Mouse (Mus musculus): ENCODE measurements around the gene Lrpprc. TPM values are rescaled to one million over a fixed set of nuclear protein-coding genes. Genes with fewer than 3 reads are reported as not detected.

Lrpprc gene
- polyA plus RNA-seq, 1 experiment from 2014 or later = 49.5 TPM

- H3K9me3 ChIP-seq = no peaks in the 10 kb centered on the region
- no peak overlapping the region for H3K4me3 ChIP-seq
- ATAC-seq (ENCODE audit: low FRiP score, low read depth) = no peak
- H3K4me2 ChIP-seq (replicated peaks) = no peak overlapping the region
- no peak overlapping the region for H3K9ac ChIP-seq (replicated peaks)
- H3K27ac ChIP-seq (replicated peaks) = no peak overlapping the region
- WGBS = 76% methylated on average over 9 of the region's 9 CpGs
- no peaks in the 10 kb centered on the region for H3K27me3 ChIP-seq
- H3K36me3 ChIP-seq = peaks cover 8% of the 10 kb centered on the region; the same call in 1 of the 2 replicates
- H3K4me1 ChIP-seq = no peaks in the 10 kb centered on the region
Measured at GRCm38 (mm10) chr17:84736719-84737118, 53.9 kb downstream of the Lrpprc start.

- Histone ChIP-seq H3K4me1 (no peaks in the 10 kb centered on the region), H3K27me3 (no peaks in the 10 kb centered on the region), H3K4me2 (replicated peaks) (no peak overlapping the region), H3K36me3 (peaks cover 26% of the 10 kb centered on the region), H3K9me3 (no peaks in the 10 kb centered on the region), H3K9ac (replicated peaks) (no peak overlapping the region), H3K27ac (replicated peaks) (no peak overlapping the region), H3K4me3 (no peak overlapping the region)
- ATAC-seq (ENCODE audit: low FRiP score, low read depth) = no peak
- 96% methylated on average over 8 of the region's 8 CpGs for WGBS
Measured at GRCm38 (mm10) chr17:84732612-84733011, 58.0 kb downstream of the Lrpprc start.

GRCm38 (mm10) chr17:84731361-84731760 is 59.2 kb downstream of the Lrpprc start:
- Histone ChIP-seq H3K4me3 (no peak overlapping the region), H3K9ac (replicated peaks) (no peak overlapping the region), H3K4me2 (replicated peaks) (no peak overlapping the region), H3K27me3 (no peaks in the 10 kb centered on the region), H3K9me3 (no peaks in the 10 kb centered on the region), H3K27ac (replicated peaks) (no peak overlapping the region), H3K36me3 (peaks cover 27% of the 10 kb centered on the region), H3K4me1 (no peaks in the 10 kb centered on the region)
- ATAC-seq (ENCODE audit: low FRiP score, low read depth) = no peak
- 91% methylated on average over 12 of the region's 12 CpGs for WGBS

GRCm38 (mm10) chr17:84729140-84729539 is 61.4 kb downstream of the Lrpprc start:
- Histone ChIP-seq H3K27me3 (no peaks in the 10 kb centered on the region), H3K4me3 (no peak overlapping the region), H3K36me3 (peaks cover 43% of the 10 kb centered on the region), H3K4me2 (replicated peaks) (no peak overlapping the region), H3K9ac (replicated peaks) (no peak overlapping the region), H3K4me1 (no peaks in the 10 kb centered on the region), H3K27ac (replicated peaks) (no peak overlapping the region), H3K9me3 (no peaks in the 10 kb centered on the region)
- no peak for ATAC-seq (ENCODE audit: low FRiP score, low read depth)
- 95% methylated on average over 5 of the region's 5 CpGs for WGBS

- Histone ChIP-seq H3K27me3 (no peaks in the 10 kb centered on the region), H3K4me2 (replicated peaks) (no peak overlapping the region), H3K4me3 (no peak overlapping the region), H3K4me1 (no peaks in the 10 kb centered on the region), H3K9me3 (no peaks in the 10 kb centered on the region), H3K36me3 (peaks cover 43% of the 10 kb centered on the region), H3K27ac (replicated peaks) (no peak overlapping the region), H3K9ac (replicated peaks) (no peak overlapping the region)
- no peak for ATAC-seq (ENCODE audit: low FRiP score, low read depth)
- WGBS = 83% methylated on average over 1 of the region's 1 CpGs
Measured at GRCm38 (mm10) chr17:84728201-84728911, 62.2 kb downstream of the Lrpprc start.

GRCm38 (mm10) chr17:84725163-84725562 is 65.4 kb downstream of the Lrpprc start:
- Histone ChIP-seq H3K4me3 (no peak overlapping the region), H3K4me2 (replicated peaks) (no peak overlapping the region), H3K4me1 (no peaks in the 10 kb centered on the region), H3K27ac (replicated peaks) (no peak overlapping the region), H3K36me3 (peaks cover 45% of the 10 kb centered on the region), H3K9ac (replicated peaks) (no peak overlapping the region), H3K27me3 (no peaks in the 10 kb centered on the region), H3K9me3 (no peaks in the 10 kb centered on the region)
- no peak for ATAC-seq (ENCODE audit: low FRiP score, low read depth)
- WGBS = 96% methylated on average over 3 of the region's 3 CpGs

- H3K4me2 ChIP-seq (replicated peaks) = no peak overlapping the region
- H3K9me3 ChIP-seq = no peaks in the 10 kb centered on the region
- no peaks in the 10 kb centered on the region for H3K4me1 ChIP-seq
- no peak overlapping the region for H3K4me3 ChIP-seq
- no peaks in the 10 kb centered on the region for H3K27me3 ChIP-seq
- ATAC-seq (ENCODE audit: low FRiP score, low read depth) = no peak
- 76% methylated on average over 9 of the region's 9 CpGs for WGBS
- H3K9ac ChIP-seq (replicated peaks) = no peak overlapping the region
- H3K36me3 ChIP-seq = peaks cover 36% of the 10 kb centered on the region
- no peak overlapping the region for H3K27ac ChIP-seq (replicated peaks)
Measured at GRCm38 (mm10) chr17:84724028-84724427, 66.6 kb downstream of the Lrpprc start.

GRCm38 (mm10) chr17:84719105-84719504 is 71.5 kb downstream of the Lrpprc start:
- Histone ChIP-seq H3K27ac (replicated peaks) (no peak overlapping the region), H3K4me1 (peaks cover 22% of the 10 kb centered on the region), H3K9ac (replicated peaks) (no peak overlapping the region), H3K4me2 (replicated peaks) (no peak overlapping the region), H3K4me3 (no peak overlapping the region), H3K9me3 (no peaks in the 10 kb centered on the region), H3K36me3 (peaks cover 15% of the 10 kb centered on the region), H3K27me3 (no peaks in the 10 kb centered on the region)
- 94% methylated on average over 3 of the region's 3 CpGs for WGBS
- ATAC-seq (ENCODE audit: low FRiP score, low read depth) = no peak

GRCm38 (mm10) chr17:84717416-84717815 is 73.2 kb downstream of the Lrpprc start:
- no peak for ATAC-seq (ENCODE audit: low FRiP score, low read depth)
- H3K9me3 ChIP-seq = no peaks in the 10 kb centered on the region
- H3K27me3 ChIP-seq = no peaks in the 10 kb centered on the region
- peaks cover 27% of the 10 kb centered on the region for H3K4me1 ChIP-seq
- peaks cover 18% of the 10 kb centered on the region for H3K36me3 ChIP-seq
- no peak overlapping the region for H3K4me2 ChIP-seq (replicated peaks)
- 80% methylated on average over 5 of the region's 5 CpGs for WGBS
- H3K4me3 ChIP-seq = no peak overlapping the region
- no peak overlapping the region for H3K27ac ChIP-seq (replicated peaks)
- no peak overlapping the region for H3K9ac ChIP-seq (replicated peaks)

- no peak overlapping the region for H3K4me2 ChIP-seq (replicated peaks)
Measured at GRCm38 (mm10) chr17:84716252-84716872, 74.2 kb downstream of the Lrpprc start.

GRCm38 (mm10) chr17:84714930-84715329 is 75.7 kb downstream of the Lrpprc start:
- Histone ChIP-seq H3K27ac (replicated peaks) (no peak overlapping the region; the same call in 1 of the 2 replicates), H3K9ac (replicated peaks) (no peak overlapping the region), H3K27me3 (no peaks in the 10 kb centered on the region), H3K4me3 (no peak overlapping the region), H3K9me3 (no peaks in the 10 kb centered on the region), H3K4me2 (replicated peaks) (no peak overlapping the region), H3K4me1 (peaks cover 27% of the 10 kb centered on the region), H3K36me3 (peaks cover 14% of the 10 kb centered on the region; the same call in 1 of the 2 replicates)
- WGBS = 52% methylated on average over 4 of the region's 4 CpGs
- 0 out of 2 replicates have a peak, but pooled peaks have one; percentile 38 for ATAC-seq (ENCODE audit: low FRiP score, low read depth)

More at GRCm38 (mm10) chr17:84716252-84716872, 74.2 kb downstream of the Lrpprc start:
- Histone ChIP-seq H3K9me3 (no peaks in the 10 kb centered on the region), H3K36me3 (peaks cover 11% of the 10 kb centered on the region; the same call in 1 of the 2 replicates), H3K4me3 (no peak overlapping the region), H3K27ac (replicated peaks) (no peak overlapping the region), H3K27me3 (no peaks in the 10 kb centered on the region), H3K4me1 (peaks cover 27% of the 10 kb centered on the region), H3K9ac (replicated peaks) (no peak overlapping the region)
- ATAC-seq (ENCODE audit: low FRiP score, low read depth) = no peak
- 68% methylated on average over 16 of the region's 16 CpGs for WGBS

GRCm38 (mm10) chr17:84713563-84714164 is 76.9 kb downstream of the Lrpprc start:
- H3K4me3 ChIP-seq = no peak overlapping the region
- H3K9me3 ChIP-seq = no peaks in the 10 kb centered on the region
- no peak overlapping the region for H3K9ac ChIP-seq (replicated peaks)
- H3K27ac ChIP-seq (replicated peaks) = 0 out of 2 replicates have a peak overlapping the region, but pooled peaks have one; percentile 8
- H3K4me1 ChIP-seq = peaks cover 39% of the 10 kb centered on the region
- no peak overlapping the region for H3K4me2 ChIP-seq (replicated peaks)
- ATAC-seq (ENCODE audit: low FRiP score, low read depth) = no peak
- H3K27me3 ChIP-seq = no peaks in the 10 kb centered on the region
- H3K36me3 ChIP-seq = peaks cover 24% of the 10 kb centered on the region; the same call in 1 of the 2 replicates
- 64% methylated on average over 18 of the region's 18 CpGs for WGBS
